ENCODE assay signal across 20 mouse cellular contexts in the genomic region with DNA sequence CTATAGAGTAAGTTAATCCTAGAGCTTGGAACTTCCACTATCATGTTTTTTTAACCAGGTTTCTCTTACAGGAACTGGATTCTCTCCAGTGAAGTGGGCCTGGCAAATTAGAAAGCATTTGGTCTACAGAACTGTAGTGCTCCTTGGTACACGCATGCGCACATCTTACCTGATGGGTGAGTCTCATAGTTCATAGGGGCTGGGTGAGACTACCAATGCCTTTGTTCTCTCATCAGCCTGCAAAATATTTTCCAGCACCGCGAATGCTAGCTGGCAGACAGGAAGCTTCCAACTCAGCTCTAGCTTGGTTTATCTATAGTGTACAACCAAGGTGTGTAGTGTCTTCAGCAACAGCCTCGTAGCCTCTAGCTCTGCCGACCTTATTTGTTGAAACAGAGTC.
"Had no signal": no experiment of that assay in that cellular context is flagged by ENCODE, and none has a peak within 500 bp of the region (broad histone marks: within the 10 kb centered on the region; RNA-seq: fewer than 3 reads in every experiment).

No protein-coding gene starts in this region.

- H3K9ac ChIP-seq: liver, postnatal 0 days; lung, embryonic 15.5 days; midbrain, embryonic 13.5 days; midbrain, embryonic 15.5 days; neural tube, embryonic 13.5 days; neural tube, embryonic 15.5 days had no signal

- DNase-seq: liver, postnatal 0 days; lung, adult 2 months; lung, postnatal 14 days; lung, postnatal 36 days; retina, postnatal 1 day; right cerebral cortex, adult 18-20 months; right cerebral cortex, postnatal 25 days; right cerebral cortex, postnatal 4 days; spleen, adult 18-20 months; thymus, adult 18-20 months; thymus, postnatal 14 days; thymus, postnatal 36 days had no signal

- H3K4me1 ChIP-seq: lung, embryonic 15.5 days; megakaryocyte, embryonic 14.5 days; midbrain, embryonic 13.5 days; midbrain, embryonic 15.5 days; neural tube, embryonic 13.5 days; neural tube, embryonic 15.5 days had no signal

- H3K27ac ChIP-seq: lung, embryonic 15.5 days; macrophage; midbrain, embryonic 13.5 days; midbrain, embryonic 15.5 days; neural tube, embryonic 13.5 days; neural tube, embryonic 15.5 days had no signal

- H3K4me2 ChIP-seq: lung, embryonic 15.5 days; midbrain, embryonic 11.5 days; midbrain, embryonic 13.5 days; midbrain, embryonic 15.5 days; neural tube, embryonic 13.5 days; neural tube, embryonic 15.5 days had no signal

- H3K9me3 ChIP-seq: lung, embryonic 15.5 days; midbrain, embryonic 13.5 days; midbrain, embryonic 15.5 days; neural tube, embryonic 13.5 days; neural tube, embryonic 15.5 days had no signal

- H3K4me3 ChIP-seq: lung, embryonic 15.5 days; megakaryocyte, embryonic 14.5 days; midbrain, embryonic 13.5 days; midbrain, embryonic 15.5 days; neural tube, embryonic 13.5 days; neural tube, embryonic 15.5 days had no signal

- ATAC-seq: liver, postnatal 0 days; midbrain, embryonic 13.5 days; midbrain, embryonic 15.5 days had no signal

- H3K27me3 ChIP-seq: lung, embryonic 15.5 days; megakaryocyte, embryonic 14.5 days; midbrain, embryonic 13.5 days; midbrain, embryonic 15.5 days; neural tube, embryonic 13.5 days; neural tube, embryonic 15.5 days had no signal

- H3K36me3 ChIP-seq: lung, embryonic 15.5 days; midbrain, embryonic 13.5 days; midbrain, embryonic 15.5 days; neural tube, embryonic 13.5 days; neural tube, embryonic 15.5 days had no signal
